Mouse (Mus musculus) brown adipose tissue, adult 24 weeks (tissue): ENCODE data around the gene Abcg5. TPM values are rescaled to one million over a fixed set of nuclear protein-coding genes. Genes with fewer than 3 reads are reported as not detected.

ENCODE experiments used
- H3K27ac ChIP-seq: fragments of 200-500 bp; replicated peaks from 2 replicates; pipeline ENCODE4 v1.5.1; 2012; ENCODE audit warnings: low read depth, mild to moderate bottlenecking, low read length
- H3K4me1 ChIP-seq: fragments of 200-500 bp; 2 replicates; pipeline ENCODE4 v1.6.1; 2012; ENCODE audit warnings: low read length, mixed read lengths; ENCODE audit not compliant: control insufficient read depth, insufficient read depth, insufficient read length
- H3K4me3 ChIP-seq: fragments of 200-500 bp; 2 replicates; pipeline ENCODE4 v1.5.1; 2012; ENCODE audit warnings: low read depth, mild to moderate bottlenecking, low read length, moderate library complexity; ENCODE audit not compliant: insufficient read depth
- polyA plus RNA-seq: library from polyadenylated mRNA; stranded (reverse); fragments of >200 nt; gene quantifications from 2 replicates; pipeline ENCODE4 v1.2.4, GENCODE M21; 2012; ENCODE audit not compliant: missing spikeins, insufficient read depth, insufficient read length

Gene Abcg5
- polyA plus RNA-seq, 1 experiment: not detected

DNA sequence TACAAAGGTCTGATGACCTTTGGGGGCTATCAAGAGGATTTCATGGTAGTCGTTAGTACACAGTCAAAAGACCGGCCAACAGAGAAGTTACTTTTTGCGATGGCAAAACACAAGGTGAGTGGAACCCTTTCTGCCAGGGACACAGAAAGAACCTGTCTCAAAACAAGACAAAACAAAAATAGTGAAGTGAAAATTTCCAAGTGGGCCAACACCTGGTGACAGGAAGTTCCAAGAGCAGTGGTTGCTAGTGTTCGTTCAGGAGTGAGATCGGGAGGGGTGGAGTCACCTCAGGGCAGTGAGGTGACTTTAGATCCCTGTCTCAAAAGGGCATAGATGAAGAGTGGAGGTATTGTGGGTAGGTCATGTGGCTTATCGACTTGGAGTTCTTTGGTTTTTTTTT lies 64.9 kb downstream of the Abcg5 start:
- H3K27ac ChIP-seq: no peak overlapping the region
- no peak overlapping the region for H3K4me3 ChIP-seq
- peaks cover 6% of the 10 kb centered on the region for H3K4me1 ChIP-seq

DNA sequence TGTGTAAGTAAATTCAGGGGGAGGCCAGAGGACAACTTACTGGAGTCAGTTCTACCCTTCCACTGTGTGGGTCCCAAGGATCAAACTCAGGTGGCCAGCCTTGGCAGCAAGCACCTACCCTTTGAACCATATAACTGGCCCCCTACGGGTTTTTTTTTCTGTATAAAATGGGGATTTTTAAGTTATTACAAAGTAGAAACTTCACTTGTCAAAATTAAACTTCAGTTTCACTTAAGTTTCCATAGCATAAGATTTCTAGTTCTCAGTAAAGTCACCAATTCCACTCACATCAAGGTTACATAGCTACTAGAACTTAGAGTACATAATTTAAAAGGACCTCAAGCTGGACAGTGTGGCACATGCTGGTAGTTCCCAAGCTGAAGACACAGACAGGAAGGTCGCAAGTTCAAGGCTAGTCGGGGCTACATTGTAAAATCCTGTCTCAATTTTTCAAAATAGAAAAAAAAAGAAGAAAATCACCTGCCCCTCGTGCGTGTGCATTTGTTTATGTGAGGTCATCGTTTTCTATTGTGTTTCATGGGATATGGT lies 66.2 kb downstream of the Abcg5 start:
- Histone ChIP-seq H3K4me1 (peaks cover 6% of the 10 kb centered on the region), H3K27ac (no peak overlapping the region), H3K4me3 (no peak overlapping the region)

DNA sequence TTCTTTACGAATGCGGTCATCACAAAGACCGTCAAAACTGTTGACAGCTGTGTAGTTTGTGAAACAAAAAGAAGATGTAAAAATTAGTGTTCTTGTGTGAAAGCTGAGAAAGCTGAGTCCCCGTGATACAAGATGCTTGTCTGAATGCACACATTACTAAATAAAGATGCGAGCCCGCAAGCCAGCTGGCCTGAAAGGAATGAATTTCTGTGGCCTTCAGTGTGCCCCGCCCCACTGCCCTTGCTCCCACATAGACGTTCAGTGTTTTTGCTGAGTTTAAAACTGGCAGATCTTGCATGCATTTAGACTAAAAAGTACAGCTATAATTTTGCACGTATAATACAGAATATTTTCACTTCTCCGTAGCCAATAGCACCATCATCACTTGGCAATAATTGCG lies 67.0 kb downstream of the Abcg5 start:
- no peak overlapping the region for H3K27ac ChIP-seq
- H3K4me3 ChIP-seq: no peak overlapping the region
- H3K4me1 ChIP-seq: peaks cover 6% of the 10 kb centered on the region

- Histone ChIP-seq H3K4me1 (no peaks in the 10 kb centered on the region), H3K27ac (no peak overlapping the region), H3K4me3 (no peak overlapping the region)
These were observed 70.8 kb downstream of the Abcg5 start for GRCm38 (mm10) chr17:84611971-84612370.

- no peak overlapping the region for H3K27ac ChIP-seq
- no peaks in the 10 kb centered on the region for H3K4me1 ChIP-seq
- H3K4me3 ChIP-seq: no peak overlapping the region
These were observed 71.3 kb downstream of the Abcg5 start for GRCm38 (mm10) chr17:84611500-84611899.

DNA sequence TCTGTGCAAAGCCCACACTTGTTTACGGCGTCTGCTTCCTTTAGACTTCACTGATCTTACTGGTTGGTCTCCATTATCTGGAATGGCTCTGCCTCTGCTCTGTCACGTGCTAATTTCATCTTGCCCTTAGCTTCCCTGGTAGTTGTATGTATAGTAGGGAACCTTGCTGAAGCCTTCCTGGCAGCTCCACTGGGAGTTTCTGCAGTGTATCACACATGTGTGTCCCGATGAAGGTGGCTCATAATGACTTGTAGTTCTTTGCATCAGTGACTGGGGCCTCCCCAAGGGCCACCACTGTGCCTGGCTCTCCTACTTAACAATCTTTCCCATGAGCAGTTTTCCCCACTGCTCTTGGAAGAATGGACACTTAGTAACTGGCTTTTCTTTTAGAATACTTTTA lies 74.2 kb downstream of the Abcg5 start:
- Histone ChIP-seq H3K4me3 (no peak overlapping the region), H3K27ac (no peak overlapping the region)

More for the DNA sequence above, 74.2 kb downstream of the Abcg5 start:
- no peaks in the 10 kb centered on the region for H3K4me1 ChIP-seq

Other genes starting within 250 kb of the Abcg5 start
- gene Thada, start 216.8 kb downstream of the Abcg5 start, polyA plus RNA-seq: 3.4 and 4.7 TPM in 2 replicates
- 0.42 and 0.67 TPM in 2 replicates for gene Plekhh2, start 171.1 kb downstream of the Abcg5 start, polyA plus RNA-seq
- gene Dync2li1, start 56.5 kb downstream of the Abcg5 start, polyA plus RNA-seq: 3.1 and 5.4 TPM in 2 replicates
- not detected in 2 replicates for gene Abcg8, start 6.7 kb downstream of the Abcg5 start, polyA plus RNA-seq
- gene Lrpprc, start 107.8 kb upstream of the Abcg5 start, polyA plus RNA-seq: 66.6 and 85.5 TPM in 2 replicates